Mouse (Mus musculus): Measurements from ENCODE around the gene Fam81a.

DNA sequence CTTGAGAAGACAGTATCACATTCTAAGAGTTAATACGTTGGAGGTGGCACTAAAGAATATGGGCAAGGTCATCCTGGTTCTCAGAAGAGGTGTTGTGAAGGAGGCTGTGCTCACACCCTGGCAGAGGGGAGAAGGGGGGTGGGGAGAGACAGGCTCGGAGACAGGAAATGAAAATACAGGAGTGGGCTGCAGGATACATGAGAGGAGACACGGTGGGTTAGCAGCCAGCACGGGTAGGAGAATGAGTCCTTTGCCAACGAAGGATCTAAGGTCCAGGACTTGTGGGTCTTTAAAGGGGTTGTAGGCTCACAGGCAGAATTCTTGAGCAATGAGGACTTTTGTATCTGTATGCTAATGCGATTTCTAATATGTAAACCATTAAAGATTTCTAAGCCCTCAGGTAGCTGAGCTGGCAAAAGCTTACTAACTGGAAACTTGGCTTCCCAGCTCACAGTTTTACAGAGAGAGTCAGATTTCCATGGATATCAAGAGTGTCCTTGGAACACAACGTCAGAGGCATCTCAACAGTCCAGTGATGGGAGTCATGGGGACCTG is 3.0 kb downstream of the Fam81a start:
- TF ChIP-seq CTCF (IDR thresholded peaks at IDR 0.05; ENCODE audit: control insufficient read depth, insufficient read depth, insufficient replicate concordance, low read depth, low read length) (no peak), POLR2A (IDR thresholded peaks at IDR 0.05; ENCODE audit: control insufficient read depth, low read depth, low read length) (no peak)

All from testis, adult 2 months (tissue).